Mouse (Mus musculus) forebrain, embryonic 15.5 days (tissue): ENCODE results near the gene Dscam. TPM values are rescaled to one million over a fixed set of nuclear protein-coding genes. Genes with fewer than 3 reads are reported as not detected.

Source experiments
- ATAC-seq: fragments of 200-750 bp; cut with Nextera tagmentation; replicated peaks from 2 replicates; pipeline ENCODE4 v1.8.0; 2017; ENCODE audit warnings: mild to moderate bottlenecking, moderate TSS enrichment, moderate library complexity
- H3K27ac ChIP-seq: fragments of 300-500 bp; sonication (generic); replicated peaks from 2 replicates; pipeline ENCODE4 v1.5.1; 2015; ENCODE audit warnings: mild to moderate bottlenecking, inconsistent platforms
- H3K27me3 ChIP-seq: fragments of 300-500 bp; sonication (generic); 2 replicates; pipeline ENCODE4 v1.6.1; 2015; ENCODE audit warnings: inconsistent platforms
- H3K36me3 ChIP-seq: fragments of 300-500 bp; sonication (generic); 2 replicates; pipeline ENCODE4 v1.6.1; 2015; ENCODE audit warnings: mild to moderate bottlenecking, inconsistent platforms
- H3K4me1 ChIP-seq: fragments of 300-500 bp; sonication (generic); 2 replicates; pipeline ENCODE4 v1.6.1; 2015; ENCODE audit warnings: inconsistent platforms
- H3K4me2 ChIP-seq: fragments of 300-500 bp; sonication (generic); replicated peaks from 2 replicates; pipeline ENCODE4 v1.6.1; 2015; ENCODE audit warnings: mild to moderate bottlenecking, inconsistent platforms
- H3K4me3 ChIP-seq: fragments of 300-500 bp; sonication (generic); 2 replicates; pipeline ENCODE4 v1.5.1; 2015; ENCODE audit warnings: mild to moderate bottlenecking, inconsistent platforms
- H3K9ac ChIP-seq: fragments of 300-500 bp; sonication (generic); replicated peaks from 2 replicates; pipeline ENCODE4 v1.6.1; 2015; ENCODE audit warnings: mild to moderate bottlenecking, inconsistent platforms
- H3K9me3 ChIP-seq: fragments of 300-500 bp; sonication (generic); 2 replicates; pipeline ENCODE4 v1.6.1; 2016; ENCODE audit warnings: inconsistent platforms
- WGBS: fragments of 180-500 bp; shearing (Covaris S2); methylation state at CpG from one replicate; pipeline ENCODE4 v1.1.7; 2015; ENCODE audit warnings: mixed read lengths; 5-methylcytosine and 5-hydroxymethylcytosine counted together
- polyA plus RNA-seq: library from polyadenylated mRNA; unstranded; fragments of >200 nt; fragmentation: Nextera tagmentation; extraction: Ambion mirVana; gene quantifications from 2 replicates; pipeline ENCODE4 v1.2.1, GENCODE M21; 2015

Dscam gene
- polyA plus RNA-seq, 1 experiment from 2014 or later = 7.7 TPM

- WGBS = 18% methylated on average over 11 of the region's 11 CpGs
- peak; percentile 78 for ATAC-seq
These were observed 162.5 kb downstream of the Dscam start for GRCm38 (mm10) chr16:97007892-97008527.

GRCm38 (mm10) chr16:97006854-97007182, 163.7 kb downstream of the Dscam start:
- peak overlapping the region; percentile 86 for H3K27ac ChIP-seq
- peaks cover 61% of the 10 kb centered on the region for H3K4me1 ChIP-seq
- no peak overlapping the region for H3K4me2 ChIP-seq
- H3K9me3 ChIP-seq = no peaks in the 10 kb centered on the region
- no peak overlapping the region for H3K9ac ChIP-seq
- H3K27me3 ChIP-seq = no peaks in the 10 kb centered on the region
- no peak for ATAC-seq
- H3K36me3 ChIP-seq = no peaks in the 10 kb centered on the region
- H3K4me3 ChIP-seq = no peak overlapping the region

More at GRCm38 (mm10) chr16:97007892-97008527, 162.5 kb downstream of the Dscam start:
- no peaks in the 10 kb centered on the region for H3K36me3 ChIP-seq
- no peaks in the 10 kb centered on the region for H3K27me3 ChIP-seq
- no peak overlapping the region for H3K9ac ChIP-seq
- no peak overlapping the region for H3K4me3 ChIP-seq
- peak overlapping the region; percentile 86 for H3K27ac ChIP-seq
- peaks cover 50% of the 10 kb centered on the region for H3K4me1 ChIP-seq
- no peaks in the 10 kb centered on the region for H3K9me3 ChIP-seq
- no peak overlapping the region; the same call in 1 of the 2 replicates for H3K4me2 ChIP-seq

GRCm38 (mm10) chr16:97006041-97006853, 164.3 kb downstream of the Dscam start:
- no peak overlapping the region for H3K9ac ChIP-seq
- H3K9me3 ChIP-seq = no peaks in the 10 kb centered on the region
- no peak overlapping the region for H3K4me3 ChIP-seq
- no peak for ATAC-seq
- no peaks in the 10 kb centered on the region for H3K27me3 ChIP-seq
- no peak overlapping the region for H3K4me2 ChIP-seq
- H3K36me3 ChIP-seq = no peaks in the 10 kb centered on the region
- WGBS = 57% methylated on average over 9 of the region's 9 CpGs
- peak overlapping the region; percentile 86 for H3K27ac ChIP-seq
- peaks cover 65% of the 10 kb centered on the region for H3K4me1 ChIP-seq

GRCm38 (mm10) chr16:97003965-97004364, 166.6 kb downstream of the Dscam start:
- no peak overlapping the region for H3K9ac ChIP-seq
- peaks cover 58% of the 10 kb centered on the region for H3K4me1 ChIP-seq
- 72% methylated on average over 1 of the region's 1 CpGs for WGBS
- no peak overlapping the region for H3K4me2 ChIP-seq
- no peaks in the 10 kb centered on the region for H3K9me3 ChIP-seq
- H3K27ac ChIP-seq = peak overlapping the region; percentile 91; the same call in 1 of the 2 replicates
- H3K4me3 ChIP-seq = no peak overlapping the region
- no peaks in the 10 kb centered on the region for H3K36me3 ChIP-seq
- no peak for ATAC-seq
- H3K27me3 ChIP-seq = no peaks in the 10 kb centered on the region

- Histone ChIP-seq H3K36me3 (no peaks in the 10 kb centered on the region), H3K9me3 (no peaks in the 10 kb centered on the region), H3K27ac (peak overlapping the region; percentile 91), H3K4me2 (no peak overlapping the region), H3K9ac (no peak overlapping the region), H3K27me3 (no peaks in the 10 kb centered on the region), H3K4me1 (peaks cover 47% of the 10 kb centered on the region), H3K4me3 (no peak overlapping the region)
- peak; percentile 59 for ATAC-seq
- 11% methylated on average over 2 of the region's 2 CpGs for WGBS
These were observed 167.7 kb downstream of the Dscam start for GRCm38 (mm10) chr16:97002837-97003236.

GRCm38 (mm10) chr16:97002189-97002588, 168.4 kb downstream of the Dscam start:
- no peak overlapping the region for H3K4me3 ChIP-seq
- no peaks in the 10 kb centered on the region for H3K36me3 ChIP-seq
- 35% methylated on average over 3 of the region's 3 CpGs for WGBS
- no peak overlapping the region for H3K9ac ChIP-seq
- no peaks in the 10 kb centered on the region for H3K27me3 ChIP-seq
- H3K27ac ChIP-seq = peak overlapping the region; percentile 91
- no peak overlapping the region for H3K4me2 ChIP-seq
- peaks cover 45% of the 10 kb centered on the region for H3K4me1 ChIP-seq
- no peaks in the 10 kb centered on the region for H3K9me3 ChIP-seq
- ATAC-seq = peak; percentile 66

- peak; percentile 83 for ATAC-seq
- no peaks in the 10 kb centered on the region for H3K27me3 ChIP-seq
- peaks cover 32% of the 10 kb centered on the region for H3K4me1 ChIP-seq
- no peaks in the 10 kb centered on the region for H3K36me3 ChIP-seq
- no peaks in the 10 kb centered on the region for H3K9me3 ChIP-seq
- no peak overlapping the region for H3K4me2 ChIP-seq
- H3K27ac ChIP-seq = peak overlapping the region; percentile 80
- no peak overlapping the region for H3K4me3 ChIP-seq
- WGBS = 23% methylated on average over 3 of the region's 3 CpGs
- H3K9ac ChIP-seq = no peak overlapping the region
These were observed 173.7 kb downstream of the Dscam start for GRCm38 (mm10) chr16:96996854-96997253.

GRCm38 (mm10) chr16:96995858-96996257, 174.7 kb downstream of the Dscam start:
- 84% methylated on average over 4 of the region's 4 CpGs for WGBS
- Histone ChIP-seq H3K27me3 (no peaks in the 10 kb centered on the region), H3K4me1 (peaks cover 28% of the 10 kb centered on the region), H3K9me3 (no peaks in the 10 kb centered on the region), H3K4me3 (no peak overlapping the region), H3K27ac (peak overlapping the region; percentile 80), H3K4me2 (no peak overlapping the region), H3K36me3 (no peaks in the 10 kb centered on the region), H3K9ac (no peak overlapping the region)
- no peak for ATAC-seq

- Histone ChIP-seq H3K4me3 (no peak overlapping the region), H3K9ac (no peak overlapping the region), H3K27ac (no peak overlapping the region), H3K9me3 (no peaks in the 10 kb centered on the region), H3K36me3 (no peaks in the 10 kb centered on the region), H3K27me3 (no peaks in the 10 kb centered on the region), H3K4me2 (no peak overlapping the region), H3K4me1 (no peaks in the 10 kb centered on the region)
- WGBS = 90% methylated on average over 2 of the region's 2 CpGs
- no peak for ATAC-seq
These were observed 183.2 kb downstream of the Dscam start for GRCm38 (mm10) chr16:96987396-96987795.

GRCm38 (mm10) chr16:96973300-96973699, 197.3 kb downstream of the Dscam start:
- H3K27me3 ChIP-seq = no peaks in the 10 kb centered on the region
- H3K9me3 ChIP-seq = no peaks in the 10 kb centered on the region
- no peak overlapping the region for H3K4me3 ChIP-seq
- peaks cover 10% of the 10 kb centered on the region for H3K4me1 ChIP-seq
- no peak overlapping the region for H3K27ac ChIP-seq
- 52% methylated on average over 7 of the region's 7 CpGs for WGBS
- no peak for ATAC-seq
- H3K9ac ChIP-seq = no peak overlapping the region
- no peaks in the 10 kb centered on the region for H3K36me3 ChIP-seq
- H3K4me2 ChIP-seq = no peak overlapping the region

GRCm38 (mm10) chr16:96971768-96972167, 198.8 kb downstream of the Dscam start:
- no peak overlapping the region for H3K4me2 ChIP-seq
- no peaks in the 10 kb centered on the region for H3K36me3 ChIP-seq
- no peaks in the 10 kb centered on the region for H3K27me3 ChIP-seq
- no peaks in the 10 kb centered on the region for H3K9me3 ChIP-seq
- ATAC-seq = no peak
- H3K4me3 ChIP-seq = no peak overlapping the region
- H3K9ac ChIP-seq = no peak overlapping the region
- H3K27ac ChIP-seq = no peak overlapping the region
- 84% methylated on average over 4 of the region's 4 CpGs for WGBS
- peaks cover 10% of the 10 kb centered on the region for H3K4me1 ChIP-seq

- Histone ChIP-seq H3K4me2 (no peak overlapping the region), H3K9me3 (no peaks in the 10 kb centered on the region), H3K4me3 (no peak overlapping the region), H3K36me3 (no peaks in the 10 kb centered on the region), H3K9ac (no peak overlapping the region), H3K4me1 (peaks cover 10% of the 10 kb centered on the region), H3K27me3 (no peaks in the 10 kb centered on the region), H3K27ac (no peak overlapping the region)
- 75% methylated on average over 2 of the region's 2 CpGs for WGBS
- ATAC-seq = no peak
These were observed 200.1 kb downstream of the Dscam start for GRCm38 (mm10) chr16:96970412-96970811.
